Mouse (Mus musculus) right cerebral cortex, adult 18-20 months (tissue): ENCODE results near the gene Bud23.

Experiments
- DNase-seq: peaks from one replicate; pipeline ENCODE4 v3.0.0; 2022; ENCODE audit warnings: mixed read lengths

The Bud23 gene

DNA sequence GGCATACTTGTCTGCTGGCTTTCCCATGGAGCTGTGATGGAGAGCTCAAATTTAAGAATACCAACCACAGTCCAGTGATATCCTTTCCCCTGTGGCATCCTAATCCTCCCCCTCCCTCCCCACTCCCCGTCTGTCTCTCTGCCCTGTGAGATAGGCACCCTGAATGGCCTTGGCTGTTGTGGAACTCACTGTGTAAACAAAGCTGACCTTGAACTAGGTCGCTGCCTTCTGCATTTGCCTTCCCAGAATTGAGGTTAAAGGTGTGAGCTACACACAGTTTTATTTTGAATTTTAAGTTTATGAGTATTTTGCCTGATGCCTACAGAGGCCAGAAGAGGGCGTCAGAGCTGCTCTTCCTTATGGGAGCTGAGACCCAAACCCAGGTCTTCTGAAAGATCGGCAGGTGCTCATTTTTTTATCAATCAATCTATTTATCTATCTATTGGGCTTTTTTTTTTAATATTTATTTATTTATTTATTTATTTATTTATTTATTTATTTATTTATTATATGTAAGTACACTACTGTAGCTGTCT lies 48.5 kb downstream of the Bud23 start:
- DNase-seq = no peak

DNA sequence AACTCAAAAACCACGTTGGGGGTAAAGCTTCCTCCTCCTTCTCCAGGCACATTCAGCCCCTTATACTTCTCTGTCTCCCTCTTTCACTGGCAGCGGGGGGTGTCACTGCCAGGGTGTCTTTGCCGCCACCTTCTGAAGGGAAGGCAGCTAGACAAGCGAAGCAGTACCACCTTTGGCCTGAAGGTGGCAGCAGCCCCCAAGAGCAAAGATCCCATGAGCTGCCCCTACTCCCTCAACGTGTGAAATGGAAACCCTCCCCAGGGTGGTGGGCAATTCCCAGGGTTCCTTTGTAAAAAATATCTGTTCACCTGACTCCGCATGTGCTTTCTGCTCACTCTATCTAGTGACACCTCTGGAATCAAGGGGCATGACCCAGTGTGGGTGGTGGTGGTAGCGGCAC lies 49.3 kb downstream of the Bud23 start:
- DNase-seq = peak; percentile 88

DNA sequence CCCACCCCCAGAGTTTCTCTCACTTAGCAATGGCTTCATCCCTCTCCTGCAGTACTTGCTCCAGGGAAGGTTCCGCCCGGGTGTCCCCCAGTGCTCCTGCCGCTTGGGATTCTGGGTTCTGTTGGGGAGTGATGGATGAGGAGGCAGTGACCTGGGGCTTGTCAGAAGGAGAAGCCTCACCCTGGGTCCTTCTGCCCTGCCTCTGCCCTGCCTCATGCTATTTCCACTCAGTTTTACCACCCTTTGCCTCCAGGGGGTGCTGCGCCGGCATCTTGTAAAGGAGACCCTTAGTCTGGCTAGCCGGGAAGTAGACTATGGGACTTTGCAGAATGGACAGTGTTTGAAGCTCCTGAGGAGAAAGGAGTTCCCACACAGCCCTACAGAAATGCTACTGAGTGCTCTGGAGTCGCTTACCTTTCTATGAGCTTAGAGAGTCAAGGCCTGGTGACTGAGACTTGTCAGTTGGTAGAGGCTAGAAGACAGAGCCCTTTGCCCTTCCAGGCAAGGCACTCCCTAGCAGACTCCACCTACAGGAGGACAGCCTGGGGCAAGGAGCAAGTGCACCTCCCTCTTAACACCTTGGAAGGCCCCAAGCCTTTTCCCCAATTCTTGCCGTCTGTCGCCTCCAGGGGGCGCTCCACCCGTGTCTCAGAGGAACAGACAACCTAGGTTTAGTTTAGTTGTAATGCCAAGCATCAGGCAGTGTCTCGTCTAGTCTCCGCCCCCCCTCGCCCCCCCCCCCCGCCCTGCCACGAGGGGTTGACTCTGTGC lies 51.9 kb downstream of the Bud23 start:
- DNase-seq = peak; percentile 67

DNA sequence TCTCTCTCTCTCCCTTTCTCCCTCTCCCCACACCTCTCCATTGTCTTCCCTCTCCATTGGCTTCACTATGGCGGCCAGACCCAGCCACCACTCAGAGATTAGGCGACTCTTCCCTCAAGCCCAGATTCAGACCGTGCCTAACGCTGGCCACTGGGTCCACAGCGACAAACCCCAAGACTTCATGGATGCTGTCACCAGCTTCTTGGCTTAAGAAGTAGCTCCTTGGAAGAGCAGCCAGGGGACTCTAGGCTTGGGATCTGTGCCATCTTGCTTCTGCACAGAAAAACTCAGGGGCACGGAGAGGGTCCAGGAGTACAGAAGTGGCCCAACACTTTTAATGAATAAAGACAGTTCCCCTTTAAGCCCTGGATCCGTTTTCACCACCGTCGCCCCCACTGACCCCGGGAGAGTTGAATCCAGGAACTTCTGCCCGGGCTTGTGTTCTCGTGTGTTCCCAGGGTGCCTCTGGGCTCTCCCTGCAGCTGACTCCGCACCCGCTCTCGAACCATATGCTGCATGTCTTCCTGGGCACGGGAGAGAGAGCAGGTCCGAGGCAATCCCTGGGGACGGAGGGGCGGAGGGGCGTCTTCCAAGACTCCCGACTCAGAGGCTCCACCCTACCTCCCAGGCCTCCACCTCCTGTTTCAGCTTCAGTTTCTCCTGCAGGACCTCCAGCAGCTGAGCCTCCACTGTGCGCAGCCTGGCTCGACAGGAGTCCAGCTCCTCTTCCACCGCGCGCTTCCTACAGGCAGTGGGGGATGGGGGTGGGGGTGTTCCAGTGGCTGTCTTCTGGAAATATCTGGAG lies 52.7 kb downstream of the Bud23 start:
- no peak for DNase-seq

DNA sequence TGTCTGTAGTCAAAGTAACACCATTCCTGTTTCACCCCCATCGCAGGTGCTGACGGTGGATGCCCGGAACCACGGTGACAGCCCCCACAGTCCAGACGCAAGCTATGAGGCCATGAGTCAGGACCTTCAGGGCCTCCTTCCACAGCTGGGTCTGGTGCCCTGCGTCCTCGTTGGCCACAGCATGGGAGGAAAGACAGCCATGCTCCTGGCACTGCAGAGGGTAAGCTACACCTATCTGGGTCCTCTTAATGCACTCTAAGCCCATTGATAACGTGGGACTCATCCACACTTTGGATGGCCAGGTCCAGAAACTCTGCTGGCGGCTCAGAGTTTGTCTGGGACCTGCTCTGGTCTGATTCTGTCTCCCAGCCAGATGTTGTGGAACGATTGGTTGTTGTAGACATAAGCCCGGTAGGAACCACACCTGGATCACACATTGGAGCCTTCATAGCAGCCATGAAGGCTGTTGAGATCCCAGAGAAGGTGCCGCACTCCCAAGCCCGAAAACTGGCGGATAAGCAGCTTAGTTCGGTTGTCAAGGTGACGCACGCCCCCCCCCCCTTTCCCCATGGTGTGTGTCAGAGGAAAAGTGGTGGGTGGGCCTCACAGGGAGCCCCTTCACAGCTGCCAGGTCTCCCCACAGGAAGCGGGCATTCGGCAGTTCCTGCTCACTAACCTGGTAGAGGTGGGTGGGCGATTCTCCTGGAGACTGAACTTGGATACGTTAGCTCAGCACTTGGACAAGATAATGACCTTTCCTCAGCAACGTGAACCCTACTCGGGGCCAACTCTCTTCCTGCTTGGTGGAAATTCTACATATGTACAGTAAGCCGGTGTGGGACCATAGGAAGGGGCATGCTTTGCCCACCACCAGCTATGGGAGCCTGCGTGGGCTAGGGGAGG lies 53.7 kb downstream of the Bud23 start:
- DNase-seq = no peak

DNA sequence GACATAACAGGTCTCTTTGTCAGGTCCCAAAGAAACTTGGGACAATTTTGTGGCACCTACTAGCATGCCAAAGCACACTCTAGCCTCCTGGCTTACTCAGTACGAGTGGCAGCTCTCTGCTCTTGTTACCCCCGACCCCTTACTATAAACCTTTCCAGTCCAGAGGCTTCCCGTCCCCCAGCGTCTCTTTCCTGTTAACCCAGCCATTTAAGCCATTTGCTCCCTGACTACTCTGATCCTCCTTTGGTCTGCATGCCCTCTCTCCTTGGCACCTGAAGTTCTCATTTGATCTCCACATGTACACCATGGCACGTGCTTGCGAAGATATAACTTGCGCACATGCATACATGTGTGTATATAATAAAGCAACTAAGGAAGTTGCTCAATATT lies 54.4 kb downstream of the Bud23 start:
- no peak for DNase-seq

DNA sequence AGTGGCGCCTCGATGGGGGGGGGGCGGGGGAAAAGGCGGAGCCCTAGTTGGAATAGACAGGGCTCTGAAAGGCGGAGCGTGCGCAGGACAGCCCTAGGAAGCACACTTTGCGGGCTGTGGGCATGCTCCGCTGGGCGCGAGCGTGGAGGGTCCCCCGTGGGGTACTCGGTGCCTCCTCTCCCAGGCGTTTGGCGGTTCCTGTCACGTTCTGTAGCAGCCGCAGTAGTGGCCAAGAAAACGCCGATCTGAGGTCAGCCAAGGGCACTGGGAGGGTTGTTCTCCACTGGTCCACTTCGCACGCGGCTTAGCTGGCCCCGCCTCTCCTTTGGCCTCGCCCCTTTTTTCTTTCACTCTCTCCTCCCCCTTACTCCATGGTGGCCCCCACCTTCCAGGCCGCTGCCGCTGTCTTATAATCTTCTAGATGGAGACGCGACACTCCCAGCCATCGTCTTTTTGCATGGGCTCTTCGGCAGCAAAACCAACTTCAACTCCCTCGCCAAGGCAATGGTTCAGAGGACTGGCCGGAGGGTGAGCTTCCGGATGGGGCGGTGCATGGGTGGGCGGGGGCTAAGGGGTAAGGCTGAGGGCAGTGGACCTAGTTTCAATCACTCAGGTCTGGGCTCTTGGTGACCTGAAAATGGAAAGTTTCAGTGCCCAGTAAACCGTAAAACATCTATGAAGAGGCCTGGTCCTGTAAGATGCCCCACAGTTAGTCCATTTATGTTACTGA lies 55.0 kb downstream of the Bud23 start:
- peak; percentile 89 for DNase-seq

DNA sequence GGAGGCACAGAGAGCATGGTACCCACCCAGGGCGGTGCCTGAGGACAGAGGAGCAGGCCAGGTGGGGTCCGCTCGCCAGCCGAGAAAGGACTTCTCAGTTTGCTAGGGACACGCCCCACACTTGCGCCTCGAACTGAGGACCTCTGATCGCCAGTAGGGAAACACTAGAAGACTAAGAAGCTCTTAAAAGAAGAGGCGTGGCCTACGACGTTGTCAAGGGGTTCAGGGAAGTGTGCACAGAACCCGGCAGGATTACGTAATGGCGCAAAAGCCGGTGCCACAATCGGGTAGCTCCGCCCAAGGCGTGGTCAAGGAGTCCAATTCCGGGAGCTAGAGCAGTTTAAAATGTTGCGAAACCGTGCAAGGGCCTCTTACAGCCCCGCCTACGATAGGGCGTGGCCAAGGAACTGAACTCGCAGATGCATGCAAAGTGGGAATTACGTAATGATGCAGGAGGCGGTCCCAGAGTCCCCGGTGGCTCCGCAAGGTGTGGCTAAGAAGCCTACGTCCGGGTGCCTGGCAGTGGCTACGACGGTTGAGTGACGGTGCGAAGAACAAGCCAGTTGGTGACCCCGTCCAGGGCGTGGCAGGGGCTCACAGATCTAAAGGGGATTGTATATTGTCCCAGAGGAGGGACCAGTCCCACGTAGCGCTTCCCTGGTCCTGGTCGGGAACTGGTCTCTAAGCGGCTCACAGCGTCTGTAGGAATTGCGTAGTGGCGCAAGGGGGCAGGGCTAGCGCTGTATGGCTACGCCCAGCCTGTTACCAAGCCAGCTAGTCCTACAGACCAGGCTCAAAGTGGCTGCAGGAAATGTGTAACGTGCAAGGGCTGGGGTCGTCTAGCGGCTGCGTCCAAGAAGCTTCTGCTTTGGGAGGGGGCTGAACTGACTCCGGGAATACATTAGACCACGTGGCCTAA lies 55.8 kb downstream of the Bud23 start, which contains the start of gene Abhd11:
TSS of gene Abhd11 (plus strand) at position 482 of the 919 bp plus-strand sequence.
- peak; percentile 99 for DNase-seq

DNA sequence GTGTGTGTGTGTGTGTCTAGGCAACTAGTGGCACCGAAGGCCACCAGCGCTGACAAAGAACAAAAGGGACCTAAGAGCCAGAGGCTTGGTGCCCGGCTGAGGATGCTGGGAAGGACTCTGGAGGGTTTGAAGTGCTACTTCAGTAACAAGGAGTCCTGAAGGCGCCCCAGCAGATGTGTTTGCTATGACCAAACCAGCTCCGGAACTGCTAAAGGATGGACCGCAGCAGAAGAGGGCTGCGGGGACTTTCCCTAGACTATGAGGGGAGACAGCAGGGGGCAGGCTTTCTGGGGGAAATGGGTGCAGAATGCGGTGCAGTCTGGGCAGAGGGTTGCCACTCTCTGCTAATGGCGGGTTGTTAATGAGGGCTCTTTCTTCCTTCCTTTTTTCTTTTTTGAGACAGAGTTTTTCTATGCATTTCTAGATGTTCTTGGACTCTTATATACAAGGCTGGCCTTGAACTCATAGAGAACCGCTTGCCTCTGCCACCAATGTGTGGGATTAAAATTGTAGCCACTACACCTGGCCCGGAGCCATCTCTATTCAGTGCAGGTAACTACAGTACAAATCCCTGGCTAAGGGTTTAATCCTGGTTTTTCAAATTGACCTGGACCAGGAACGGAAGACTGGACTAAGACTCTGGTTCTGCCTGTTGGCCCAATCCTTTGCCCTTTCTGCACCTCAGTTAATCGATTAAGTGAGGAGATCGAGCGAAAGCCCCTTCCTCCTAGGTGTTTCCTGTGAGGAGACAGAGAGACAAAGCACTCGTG lies 56.8 kb downstream of the Bud23 start:
- DNase-seq = no peak
